Mouse (Mus musculus) spleen, embryonic (tissue): ENCODE data around the gene Lsp1.

Experiments
- CTCF ChIA-PET: fragments of 350-600 bp; sonication (Branson Sonifier 250); formaldehyde crosslinking; loops from one replicate; lab custom pipeline; 2022; lab: Charles Lee

Gene Lsp1

DNA sequence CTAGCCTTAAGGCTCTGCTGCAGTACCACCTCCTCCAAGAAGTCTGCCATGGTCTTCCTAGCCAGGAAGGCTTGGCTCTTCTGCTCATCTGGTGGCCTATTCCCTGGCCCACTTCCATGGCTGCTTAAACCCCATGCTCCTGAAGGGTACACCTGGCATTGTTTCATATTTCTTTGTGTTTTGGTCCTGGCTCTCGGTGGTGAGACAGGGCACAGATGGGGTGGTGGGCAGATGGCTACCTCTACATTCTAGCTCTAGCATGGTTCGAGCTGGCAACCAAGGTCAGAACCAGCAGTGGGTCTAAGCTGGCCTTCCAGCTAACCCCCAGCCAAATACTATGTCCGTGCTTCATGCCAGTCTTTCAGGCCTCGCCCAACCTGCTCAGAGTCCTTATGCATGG is 12.3 kb downstream of the Lsp1 start:
- CTCF ChIA-PET: interaction anchor here (0.6 kb wide), 1 partner anchor 13 kb away, joined by 7 read pairs; no protein-coding TSS in a partner anchor

DNA sequence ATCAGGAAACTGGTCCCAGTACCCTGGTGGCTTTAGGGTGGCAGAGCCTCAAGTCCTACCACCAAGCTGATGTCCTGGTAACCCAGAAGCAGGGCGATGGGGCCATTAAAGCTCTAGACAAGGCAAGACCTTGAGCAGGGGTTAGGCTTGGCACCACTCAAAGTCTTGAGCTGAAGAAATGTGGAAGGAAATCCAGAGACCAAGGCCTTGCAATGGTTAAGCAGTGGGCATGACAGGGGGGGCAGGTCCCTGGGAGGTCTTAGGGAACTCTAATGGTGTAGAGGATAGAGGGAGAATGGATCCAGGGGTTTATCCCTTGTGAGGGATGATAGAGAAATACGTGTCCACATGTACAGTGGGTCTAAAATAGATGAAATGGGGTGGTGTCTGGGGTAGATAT is 12.9 kb downstream of the Lsp1 start:
- CTCF ChIA-PET: interaction anchor here (0.6 kb wide), 1 partner anchor 13 kb away, joined by 7 read pairs; no protein-coding TSS in a partner anchor

DNA sequence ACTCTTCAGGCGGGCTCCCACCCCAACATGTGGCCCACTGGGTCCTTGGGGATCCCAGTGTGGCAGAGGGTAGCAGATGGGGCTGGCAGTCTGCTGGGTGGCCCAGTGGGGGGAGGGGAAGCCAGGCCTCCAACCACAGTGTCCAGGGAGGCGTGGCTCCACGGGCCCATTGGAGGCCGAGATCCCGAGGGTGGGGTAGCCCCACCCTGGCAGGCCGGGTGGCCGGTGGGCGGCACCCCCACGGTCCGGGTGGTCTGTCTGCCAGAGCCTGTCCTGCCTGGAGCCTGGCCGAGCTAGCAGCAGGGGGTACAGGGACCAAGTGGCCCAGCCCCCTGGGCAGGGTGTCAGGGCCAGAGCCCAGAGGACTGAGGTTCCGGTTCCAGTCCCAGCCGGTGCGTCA is 14.2 kb downstream of the Lsp1 start:
- CTCF ChIA-PET: no interaction called here

DNA sequence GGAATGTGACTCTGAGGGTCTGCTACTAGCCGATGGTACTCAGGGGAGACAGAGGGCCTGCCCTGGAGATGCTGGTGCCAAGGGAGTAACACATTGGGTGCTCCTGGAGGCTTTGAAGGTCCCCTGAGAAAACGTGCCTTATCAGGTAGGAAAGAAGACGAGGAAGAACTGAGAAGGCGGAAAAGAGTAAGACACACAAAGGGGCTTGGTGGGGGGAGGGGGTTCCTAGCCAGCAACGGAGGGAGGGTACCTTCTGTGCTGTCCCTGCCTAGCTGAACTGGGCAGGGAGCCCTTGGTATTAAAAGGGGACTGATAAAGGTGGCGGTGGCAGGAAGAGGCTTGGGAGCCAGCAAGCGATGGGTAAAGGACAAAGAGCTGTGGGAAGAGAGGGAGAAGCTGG is 15.0 kb downstream of the Lsp1 start:
- CTCF ChIA-PET: interaction anchor here (0.6 kb wide), 1 partner anchor 22 kb away, joined by 4 read pairs; no protein-coding TSS in a partner anchor

DNA sequence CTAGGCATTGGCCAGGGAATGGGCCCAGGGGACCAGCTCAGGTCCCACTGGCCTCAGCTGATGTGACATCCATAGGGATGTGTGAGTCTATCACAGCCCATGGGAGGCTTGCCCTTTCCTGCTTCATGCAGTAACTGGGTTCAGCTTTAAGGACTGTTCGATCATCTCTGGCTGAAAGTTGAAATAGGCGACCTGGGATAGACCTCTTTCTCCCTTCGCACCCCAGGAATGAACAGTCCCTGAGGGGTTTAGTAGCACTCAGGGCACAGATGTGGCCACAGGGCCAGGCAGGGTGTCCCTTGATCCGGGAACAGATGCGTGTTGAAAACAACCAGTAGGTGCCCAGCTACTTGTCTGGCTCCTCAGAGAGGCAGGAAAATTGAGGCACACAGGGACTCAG is 15.7 kb downstream of the Lsp1 start:
- CTCF ChIA-PET: interaction anchor here (0.6 kb wide), 1 partner anchor 23 kb away, joined by 4 read pairs; no protein-coding TSS in a partner anchor

DNA sequence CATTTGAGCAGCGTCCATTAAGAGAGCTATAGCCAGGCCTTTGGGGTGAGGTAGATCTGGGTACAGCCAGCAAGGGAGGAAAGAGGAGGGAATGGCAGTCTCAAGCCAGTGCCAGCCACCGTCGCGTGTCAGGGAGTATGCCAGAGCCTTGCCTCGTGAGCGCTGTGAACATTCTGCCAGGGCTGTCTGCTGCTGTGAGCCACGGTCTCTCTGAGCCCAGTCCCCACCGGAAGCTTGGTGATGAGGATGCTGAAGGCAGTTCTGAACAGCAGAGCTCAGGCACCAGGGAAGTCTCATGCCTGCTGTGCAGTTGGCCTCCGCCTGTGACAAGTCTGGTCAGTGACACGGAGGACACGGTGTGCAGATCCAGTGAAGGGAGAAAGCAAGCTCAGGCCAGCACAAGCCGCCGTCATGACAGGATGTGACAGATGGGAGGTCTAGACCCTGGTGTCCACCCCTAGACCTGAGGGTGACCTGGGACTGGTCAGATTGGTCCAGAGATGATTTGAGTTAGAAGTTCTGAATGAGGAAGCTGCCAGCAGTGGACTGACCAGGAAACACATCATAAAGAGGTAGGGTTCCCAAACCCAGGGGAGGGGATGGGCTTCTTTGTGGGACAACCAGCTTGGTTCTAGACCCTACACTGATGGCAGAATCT is 16.3 kb downstream of the Lsp1 start:
- CTCF ChIA-PET: interaction anchor here (0.6 to 0.7 kb wide), 2 partner anchors 11 to 40 kb away, joined by 6 to 10 read pairs; no protein-coding TSS in a partner anchor

DNA sequence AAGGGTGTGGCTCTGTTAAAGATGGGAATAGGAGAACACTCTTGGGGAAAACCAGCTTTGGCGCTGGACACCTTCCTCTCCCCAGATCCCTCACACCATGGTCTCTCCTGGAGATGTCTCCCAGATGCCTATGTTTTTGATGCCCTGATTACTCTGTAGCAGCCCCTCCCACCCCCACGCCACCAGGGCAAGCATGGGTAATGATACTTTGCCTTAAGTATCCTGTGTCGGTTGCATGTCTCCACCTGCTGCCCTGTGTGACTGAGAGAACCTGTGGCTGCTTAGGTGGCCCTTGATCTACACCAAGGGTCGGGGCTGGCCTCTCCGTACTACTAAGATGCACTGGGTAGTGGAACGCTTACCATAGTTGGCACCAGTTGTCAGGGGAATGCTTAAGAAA is 17.4 kb downstream of the Lsp1 start:
- CTCF ChIA-PET: no interaction called here

DNA sequence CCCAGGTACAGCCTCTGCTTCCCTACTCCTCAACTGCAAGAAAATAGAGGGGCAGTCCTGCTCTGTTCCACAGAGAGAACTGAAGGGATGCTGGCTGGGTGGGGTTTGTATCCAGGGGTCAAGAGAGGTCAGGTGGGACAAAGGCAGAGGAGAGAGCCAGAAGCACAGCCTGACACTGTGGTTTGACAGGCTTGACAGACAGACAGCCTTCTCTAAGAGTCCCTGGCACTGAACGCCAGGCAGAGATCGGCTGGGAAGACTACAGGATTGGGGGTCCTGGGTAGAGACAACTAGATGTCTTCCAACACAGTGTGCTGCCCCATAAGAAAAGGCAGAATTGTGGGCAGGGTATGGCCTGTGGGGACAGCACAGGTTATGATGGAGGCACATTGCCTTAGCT is 18.0 kb downstream of the Lsp1 start:
- CTCF ChIA-PET: no interaction called here

DNA sequence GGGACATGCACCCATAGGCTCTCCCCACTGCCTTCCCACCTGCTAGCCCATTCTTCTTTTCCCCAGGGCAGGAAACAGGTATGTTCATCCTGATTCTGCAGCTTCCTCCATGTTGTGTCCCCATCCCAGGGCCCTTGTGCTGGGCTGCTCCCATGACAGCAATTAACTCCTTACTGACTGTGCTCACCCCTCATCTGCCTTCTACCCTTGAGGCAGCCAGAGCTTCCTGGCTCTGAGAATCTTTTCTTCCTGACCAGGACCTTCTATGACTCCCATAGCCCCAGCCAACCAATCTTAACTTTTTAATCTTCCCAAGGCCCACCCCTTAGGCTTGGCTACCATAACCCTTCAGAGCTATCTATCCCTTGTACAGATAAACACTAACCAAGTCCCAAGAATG is 18.7 kb downstream of the Lsp1 start:
- CTCF ChIA-PET: interaction anchor here (0.7 kb wide), 1 partner anchor 63 kb away, joined by 6 read pairs; no protein-coding TSS in a partner anchor

DNA sequence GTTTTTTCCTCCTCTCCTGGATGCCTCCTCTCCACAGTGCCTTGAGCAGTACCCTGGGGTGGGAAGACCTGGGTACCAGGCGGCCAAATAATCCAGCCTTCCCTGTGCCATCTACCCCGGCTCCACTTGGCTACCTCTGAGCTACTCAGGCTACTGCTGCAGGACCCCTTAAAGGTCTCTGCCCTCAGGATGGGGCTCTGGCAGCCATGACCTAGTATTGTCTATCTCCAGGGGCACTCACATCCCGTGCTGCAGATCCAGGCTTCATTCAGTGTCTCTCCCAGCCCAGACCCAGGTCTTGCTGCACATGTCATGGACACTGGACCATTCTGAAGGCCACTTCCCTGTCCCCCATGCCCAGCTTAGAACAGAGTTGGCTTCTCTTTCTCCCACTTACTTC is 19.3 kb downstream of the Lsp1 start:
- CTCF ChIA-PET: no interaction called here

DNA sequence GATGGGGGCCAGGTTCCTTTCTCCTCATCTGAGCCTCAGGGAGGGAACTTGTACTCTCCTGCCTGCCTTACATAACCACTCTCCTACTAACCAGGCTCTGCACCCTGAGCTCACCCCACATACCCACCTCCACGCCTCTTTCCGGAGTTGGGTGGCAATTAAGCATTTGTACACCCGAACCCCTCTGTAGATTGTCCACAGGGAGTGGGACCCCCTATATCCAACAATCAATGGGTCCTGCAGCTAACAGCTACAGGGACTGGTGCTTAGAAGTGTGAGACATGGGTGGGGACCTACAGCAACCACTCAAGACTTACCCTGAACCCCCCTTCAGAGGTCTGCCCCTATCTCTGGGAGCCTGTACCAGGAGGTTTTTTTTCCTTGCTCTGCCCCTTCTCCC is 20.1 kb downstream of the Lsp1 start:
- CTCF ChIA-PET: no interaction called here

DNA sequence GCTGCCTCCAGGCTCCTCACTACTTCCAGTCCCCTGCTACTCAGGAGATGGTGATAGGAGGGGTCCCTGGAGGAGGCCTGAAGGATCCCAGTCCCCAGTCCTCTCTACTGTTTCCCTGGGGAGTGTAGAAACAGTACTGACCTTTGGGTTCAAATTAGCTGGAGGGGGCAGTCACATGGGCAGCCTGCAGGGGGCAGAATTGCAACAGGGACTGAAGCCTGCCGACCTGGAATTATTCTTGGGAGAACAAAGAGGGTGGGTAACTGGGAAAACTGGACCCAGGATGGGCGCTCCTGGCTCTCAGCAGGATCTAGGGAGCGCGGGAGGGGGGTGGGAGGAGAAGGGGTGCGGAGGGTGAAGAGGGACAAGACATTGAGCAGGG is 20.6 kb downstream of the Lsp1 start:
- CTCF ChIA-PET: no interaction called here

DNA sequence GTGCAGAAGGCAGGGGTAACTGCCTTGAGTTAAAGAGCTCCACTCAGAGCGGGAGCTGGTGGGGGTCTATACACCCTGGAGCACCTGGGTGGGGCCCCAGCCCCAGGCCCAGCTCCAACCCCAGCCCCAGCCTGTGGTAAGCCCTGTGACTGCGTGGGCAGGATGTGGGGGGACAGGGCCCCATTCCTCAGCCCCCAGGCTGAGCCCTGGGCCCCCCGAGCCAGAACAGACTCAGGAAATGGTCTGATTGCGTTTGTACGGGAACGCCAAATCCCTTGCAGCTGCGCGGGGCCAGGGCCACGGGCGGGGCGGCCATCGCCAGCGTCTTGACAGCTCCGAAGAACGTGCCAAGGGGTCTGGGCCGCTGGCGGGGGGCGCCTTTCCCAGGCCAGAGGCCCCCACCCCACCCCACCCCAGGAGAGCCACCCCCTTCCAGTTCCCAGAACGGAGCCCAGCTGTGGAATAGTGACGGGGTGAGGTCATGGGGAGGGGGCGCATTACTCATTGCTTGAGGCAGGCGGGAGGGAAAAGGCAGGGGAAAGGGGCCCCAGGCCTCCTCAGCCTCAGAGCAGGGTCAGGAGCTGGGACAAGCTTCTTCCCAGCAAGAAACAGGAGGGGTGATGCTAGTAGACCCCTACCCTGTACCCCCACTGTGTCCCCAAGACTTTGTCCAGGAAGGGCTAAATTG is 21.1 kb downstream of the Lsp1 start:
- CTCF ChIA-PET: no interaction called here

DNA sequence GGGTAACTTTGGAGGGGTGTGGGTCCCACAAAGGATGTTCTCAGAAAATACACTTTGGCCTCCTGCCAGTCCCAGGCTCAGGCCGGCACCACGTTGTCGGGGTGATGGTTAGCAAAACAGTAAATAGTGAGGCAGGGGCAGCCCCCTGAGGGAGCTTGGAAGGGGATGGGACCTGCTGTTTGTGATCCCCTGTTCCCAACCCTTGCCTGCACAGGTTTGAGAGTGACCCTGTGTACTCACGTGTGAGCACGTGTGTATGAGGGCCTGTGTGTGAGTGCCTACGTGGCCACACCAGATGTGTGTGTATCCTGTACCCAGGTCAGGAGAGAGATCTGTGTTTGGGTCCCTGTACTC is 21.6 kb downstream of the Lsp1 start:
- CTCF ChIA-PET: interaction anchor here (1.0 kb wide), 1 partner anchor 22 kb away, joined by 7 read pairs; the partner anchor contains the start of gene Lsp1

DNA sequence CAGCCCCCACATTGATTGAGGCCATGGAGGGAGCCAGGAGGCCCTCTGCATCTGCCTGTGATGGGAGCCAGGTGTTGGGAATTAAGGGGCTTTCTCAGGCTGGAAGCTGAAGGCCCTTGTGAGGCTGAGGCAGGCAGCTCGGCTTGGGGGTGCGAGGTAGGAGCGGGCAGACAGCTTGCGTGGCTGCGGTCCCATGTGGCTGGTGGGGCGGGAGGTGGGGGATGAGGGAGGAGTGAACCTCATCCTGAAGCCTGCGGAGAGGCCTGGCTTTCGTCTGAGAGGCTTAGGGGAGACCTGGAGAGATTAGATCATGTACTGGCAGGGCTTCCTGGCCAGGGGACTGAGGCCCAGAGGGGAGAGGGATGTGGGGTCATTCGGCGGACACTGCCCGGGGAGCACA is 22.5 kb downstream of the Lsp1 start:
- CTCF ChIA-PET: interaction anchor here (1.0 kb wide), 1 partner anchor 23 kb away, joined by 7 read pairs; the partner anchor contains the start of gene Lsp1

DNA sequence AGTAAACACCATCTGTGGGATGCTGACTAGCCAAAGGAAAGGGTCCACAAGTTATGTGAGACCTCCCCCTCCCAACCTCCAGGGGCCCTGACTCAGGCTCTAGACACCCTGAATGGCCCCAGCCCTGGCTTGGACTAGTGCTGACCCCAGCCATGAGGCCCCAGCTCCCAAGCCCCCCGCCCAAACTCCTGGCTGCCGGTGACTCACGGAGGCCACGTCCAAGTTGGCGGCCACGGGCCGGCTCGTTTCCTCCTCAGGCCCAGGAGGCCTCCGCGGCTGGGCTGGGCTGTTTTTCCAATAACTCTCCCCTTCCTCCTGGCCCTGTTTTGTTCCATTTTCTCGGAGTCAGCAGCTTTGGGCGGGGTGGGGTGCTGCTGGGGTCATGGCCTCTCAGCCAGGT is 24.2 kb downstream of the Lsp1 start:
- CTCF ChIA-PET: no interaction called here

DNA sequence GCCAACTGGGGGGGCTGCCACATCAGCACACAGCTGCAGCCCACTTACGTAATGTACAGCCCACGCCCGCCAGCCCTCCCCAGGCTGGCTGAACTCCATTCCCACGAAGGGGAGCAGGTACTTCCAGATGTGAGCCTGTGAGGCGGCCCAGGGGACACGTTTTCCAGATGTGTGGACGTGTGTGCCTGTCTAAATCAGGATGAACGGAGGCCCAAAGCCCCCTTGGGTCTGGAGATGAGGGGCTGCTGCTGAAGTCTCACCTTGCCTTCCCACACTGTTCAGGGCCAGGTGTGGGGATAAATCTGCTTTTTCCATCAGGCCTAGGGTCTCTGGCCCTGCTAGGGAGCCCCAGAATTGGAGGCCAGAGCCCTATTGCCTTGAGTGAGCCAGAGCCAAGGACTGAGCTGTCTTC is 26.1 kb downstream of the Lsp1 start:
- CTCF ChIA-PET: no interaction called here

DNA sequence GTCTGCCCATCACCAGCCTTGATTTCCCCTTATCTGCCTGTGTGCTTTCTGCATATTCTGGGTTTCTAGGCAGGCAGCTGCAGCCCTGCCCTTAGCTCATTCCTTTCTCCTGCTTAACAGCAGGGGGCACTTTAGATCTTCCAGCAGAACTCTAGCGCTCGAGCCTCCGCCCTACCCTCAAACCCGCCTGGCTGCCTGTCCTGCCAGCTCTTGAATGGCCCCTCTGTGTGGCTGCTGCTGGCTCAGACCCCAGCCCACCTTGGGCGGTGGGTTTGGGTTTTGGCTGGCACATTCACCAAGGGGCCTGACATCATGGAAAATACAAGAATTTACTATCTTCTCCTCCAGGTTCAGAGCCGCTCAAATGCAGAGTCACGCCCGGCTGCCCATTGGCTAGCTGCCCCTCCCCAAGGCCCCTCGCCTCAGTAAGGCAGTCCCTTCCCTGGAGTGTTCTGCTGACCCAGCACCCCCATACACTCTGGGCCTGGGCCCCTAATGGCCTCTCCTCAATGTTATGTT is 26.8 kb downstream of the Lsp1 start:
- CTCF ChIA-PET: interaction anchor here (0.8 kb wide), 1 partner anchor 10 kb away, joined by 6 read pairs; no protein-coding TSS in a partner anchor

DNA sequence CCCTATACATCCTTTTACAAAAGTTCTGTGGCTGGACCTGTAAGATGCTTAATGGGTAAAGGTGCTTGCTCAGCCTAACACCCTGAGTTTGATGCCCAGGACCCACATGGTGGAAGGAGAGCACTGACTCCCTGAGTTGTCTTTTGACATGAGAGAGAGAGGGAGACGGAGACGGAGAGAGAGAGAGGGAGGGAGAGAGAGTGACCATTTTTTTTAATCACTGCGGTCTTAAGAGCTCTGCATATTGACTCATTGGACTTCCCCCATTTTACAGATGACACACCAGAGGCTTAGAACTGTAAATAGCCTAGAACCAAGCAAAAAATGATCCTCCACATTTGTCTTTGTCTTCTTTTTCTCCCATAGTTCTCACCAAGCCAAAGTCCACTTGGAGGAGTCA is 27.4 kb downstream of the Lsp1 start:
- CTCF ChIA-PET: no interaction called here

DNA sequence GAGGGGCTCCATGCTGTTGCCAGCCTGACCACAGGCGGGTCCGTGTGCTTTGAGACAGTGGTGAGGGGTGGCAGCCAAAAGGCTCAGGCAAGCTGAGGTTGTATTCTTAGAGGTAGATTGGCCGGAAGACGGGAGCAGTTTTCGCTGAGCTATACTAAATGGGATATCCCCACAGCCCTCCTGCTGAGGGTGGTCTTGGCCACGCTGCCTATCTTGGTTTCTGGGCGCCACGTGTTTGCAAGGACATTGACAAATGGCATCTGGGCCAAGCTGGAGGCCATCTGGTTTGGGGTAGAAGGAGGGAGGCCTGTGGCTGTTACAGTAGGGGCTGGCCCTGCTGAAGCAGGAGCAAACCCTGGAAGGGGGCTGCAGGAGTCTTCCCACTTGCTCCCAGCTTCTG is 32.9 kb downstream of the Lsp1 start:
- CTCF ChIA-PET: interaction anchor here (0.6 kb wide), 1 partner anchor 16 kb away, joined by 27 read pairs; no protein-coding TSS in a partner anchor

DNA sequence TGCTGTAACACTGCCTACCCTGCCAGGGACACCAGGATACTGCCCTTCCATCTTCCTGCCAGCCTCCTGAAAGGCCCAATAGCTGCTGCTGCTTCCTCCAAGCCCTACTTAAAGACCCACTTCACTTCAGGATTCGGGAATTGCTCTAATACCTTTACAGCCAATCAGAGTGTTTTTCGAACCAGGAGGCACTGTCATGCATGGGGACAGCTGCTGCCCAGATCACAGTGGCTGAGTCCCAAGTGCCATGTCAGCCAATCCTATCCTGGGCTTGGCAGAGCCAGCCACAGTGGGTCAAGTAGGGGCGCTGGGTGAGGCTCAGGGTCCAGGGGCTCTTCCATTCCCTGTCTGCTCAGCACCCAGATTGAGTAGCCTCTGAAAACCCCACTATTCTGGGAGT is 35.5 kb downstream of the Lsp1 start:
- CTCF ChIA-PET: interaction anchor here (1.2 kb wide), 1 partner anchor 51 kb away, joined by 4 read pairs; no protein-coding TSS in a partner anchor

DNA sequence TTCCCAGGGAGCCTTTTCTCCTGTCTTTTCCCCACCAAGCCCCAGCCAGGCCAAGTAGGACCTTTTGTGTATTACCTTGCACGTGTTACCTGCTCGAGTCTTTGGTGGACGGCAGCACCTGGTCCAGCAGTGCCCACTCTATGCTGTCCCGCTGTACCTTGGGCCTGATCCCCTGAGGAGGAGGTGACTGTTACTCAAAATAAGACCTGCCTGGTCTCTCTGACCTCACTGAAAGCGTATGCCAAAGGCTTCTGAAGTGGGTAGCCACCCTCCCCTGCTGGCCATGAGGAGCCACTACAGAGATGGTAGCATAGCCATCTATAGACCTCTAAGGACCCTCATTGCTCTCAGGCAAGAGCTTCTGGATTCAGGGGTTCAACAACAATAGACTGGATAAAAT is 36.2 kb downstream of the Lsp1 start:
- CTCF ChIA-PET: interaction anchor here (0.9 to 1.4 kb wide), 2 partner anchors 56 to 60 kb away, joined by 3 to 11 read pairs; partner anchors contain the start of gene Tnni2
